In the genomic region with DNA sequence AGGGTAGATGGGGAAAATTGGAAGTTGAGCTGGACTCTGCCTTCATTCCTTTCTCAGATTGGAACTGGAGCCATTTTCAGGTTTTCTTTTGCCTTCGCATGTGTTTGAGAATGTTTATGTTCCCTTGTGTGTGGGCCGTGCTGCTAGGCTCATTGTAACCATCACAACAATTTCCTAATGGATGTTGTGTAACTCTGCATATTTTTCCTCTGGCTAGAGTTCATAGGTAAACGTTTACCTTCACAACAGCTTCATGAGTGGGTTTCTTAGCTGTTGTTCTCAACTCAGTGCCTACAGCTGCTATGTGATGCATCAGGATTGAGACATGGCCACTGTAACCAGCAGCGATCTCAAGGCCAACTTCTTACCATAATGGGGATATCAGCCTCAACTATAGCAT, we compare ENCODE assay signal across 28 mouse cellular contexts. TPM values are rescaled to one million over a fixed set of nuclear protein-coding genes. Genes with fewer than 3 reads are reported as not detected.
DNase-seq lines count a peak whose midpoint lies in the region; ATAC-seq and TF ChIP-seq lines count a peak whose summit lies in the region.
"Had no signal": no experiment of that assay in that cellular context is flagged by ENCODE, and none has a peak within 500 bp of the region (broad histone marks: within the 10 kb centered on the region; RNA-seq: fewer than 3 reads in every experiment).

No protein-coding gene starts in this region.

- WGBS in liver, postnatal 0 days (ENCODE audit: insufficient replicate concordance): 56% methylated on average over 4 of the region's 4 CpGs
- 85% methylated on average over 4 of the region's 4 CpGs for whole genome bisulfite sequencing in liver, embryonic 11.5 days

- H3K4me2 ChIP-seq in liver, postnatal 0 days (ENCODE audit: low read depth, low read length): no peak overlapping the region
- no peak overlapping the region for H3K4me2 ChIP-seq in liver, embryonic 11.5 days
- H3K4me2 ChIP-seq: embryonic facial prominence, embryonic 12.5 days; embryonic facial prominence, embryonic 15.5 days; heart, embryonic 13.5 days; hindbrain, embryonic 14.5 days had no signal

- H3K9me3 ChIP-seq in liver, postnatal 0 days (ENCODE audit: low read length): no peaks in the 10 kb centered on the region
- H3K9me3 ChIP-seq in liver, embryonic 11.5 days (ENCODE audit: control insufficient read depth, low read length): no peaks in the 10 kb centered on the region
- H3K9me3 ChIP-seq: embryonic facial prominence, embryonic 12.5 days; embryonic facial prominence, embryonic 15.5 days; G1E; heart, embryonic 10.5 days; heart, embryonic 13.5 days had no signal

- no peak overlapping the region; the same call in 1 of the 2 replicates for H3K27ac ChIP-seq in liver, postnatal 0 days (ENCODE audit: low read depth)
- H3K27ac ChIP-seq in liver, embryonic 11.5 days (ENCODE audit: low read depth, low read length): no peak overlapping the region
- H3K27ac ChIP-seq: embryonic facial prominence, embryonic 12.5 days; embryonic facial prominence, embryonic 15.5 days; gastrocnemius, adult 2 months; heart, adult 2 months; heart, embryonic 10.5 days; heart, embryonic 13.5 days; hindbrain, embryonic 14.5 days; hindbrain, postnatal 0 days had no signal

- H3K27me3 ChIP-seq in liver, postnatal 0 days (ENCODE audit: insufficient read depth, low read length): no peaks in the 10 kb centered on the region
- no peaks in the 10 kb centered on the region for H3K27me3 ChIP-seq in liver, embryonic 11.5 days (replicated peaks; ENCODE audit: control insufficient read depth, insufficient read depth, low read length)
- H3K27me3 ChIP-seq: CH12.LX; embryonic facial prominence, embryonic 12.5 days; embryonic facial prominence, embryonic 15.5 days; heart, embryonic 13.5 days had no signal

- ATAC-seq in liver, postnatal 0 days: peak; percentile 55
- ATAC-seq in liver, embryonic 11.5 days (replicated peaks; ENCODE audit: low FRiP score): no peak
- ATAC-seq: forebrain, embryonic 14.5 days; forebrain, postnatal 0 days; hindbrain, postnatal 0 days had no signal

- H3K4me1 ChIP-seq in liver, postnatal 0 days (ENCODE audit: insufficient read depth): no peaks in the 10 kb centered on the region
- H3K4me1 ChIP-seq in liver, embryonic 11.5 days (replicated peaks; ENCODE audit: control insufficient read depth, insufficient read depth, low read length): no peaks in the 10 kb centered on the region
- H3K4me1 ChIP-seq: heart, embryonic 10.5 days had no signal

- no peak overlapping the region for H3K4me3 ChIP-seq in liver, postnatal 0 days (ENCODE audit: low read depth, low read length)
- no peak overlapping the region for H3K4me3 ChIP-seq in liver, embryonic 11.5 days (ENCODE audit: low read depth, low read length)
- H3K4me3 ChIP-seq: embryonic facial prominence, embryonic 12.5 days; embryonic facial prominence, embryonic 15.5 days; gastrocnemius, adult 2 months; heart, adult 2 months; heart, embryonic 10.5 days; heart, embryonic 13.5 days had no signal

- TF ChIP-seq EP300 in liver, postnatal 0 days (IDR thresholded peaks at IDR 0.05; ENCODE audit: low read depth): no peak

- no peak for TF ChIP-seq CTCF in liver, postnatal 0 days (IDR thresholded peaks at IDR 0.05; ENCODE audit: low read depth)

- H3K36me3 ChIP-seq in liver, postnatal 0 days (replicated peaks; ENCODE audit: insufficient read depth, low read length): no peaks in the 10 kb centered on the region
- H3K36me3 ChIP-seq in liver, embryonic 11.5 days (ENCODE audit: control insufficient read depth, insufficient read depth, low read length): no peaks in the 10 kb centered on the region

- no peak for DNase-seq in liver, postnatal 0 days
- DNase-seq in liver, embryonic 11.5 days (ENCODE audit: low spot score): no peak
- DNase-seq in lung, postnatal 36 days: peak; percentile 28
- no peak for DNase-seq in lung, postnatal 4 days
- peak; percentile 70 for DNase-seq in gonadal fat pad, adult 2 months (ENCODE audit: low read depth)
- no peak for DNase-seq in spleen, postnatal 36 days (ENCODE audit: low spot score in 2 of 2)
- DNase-seq: adrenal gland, adult 2 months; adrenal gland, postnatal 14 days; B cell, adult 2 months; cerebellum, adult 11 months; cerebellum, adult 2 months; cerebellum, adult 9-11 months; cerebellum, postnatal 25 days; forebrain, postnatal 0 days; gastrocnemius, adult 2 months; gastrocnemius, postnatal 14 days; heart, adult 2 months; heart, postnatal 14 days; heart, postnatal 4 days had no signal

- H3K9ac ChIP-seq in liver, postnatal 0 days (replicated peaks): no peak overlapping the region; the same call in 1 of the 2 replicates
- no peak overlapping the region for H3K9ac ChIP-seq in liver, embryonic 11.5 days (ENCODE audit: low read depth, low read length)
- H3K9ac ChIP-seq: embryonic facial prominence, embryonic 12.5 days; embryonic facial prominence, embryonic 15.5 days; forebrain, postnatal 0 days; heart, embryonic 13.5 days; hindbrain, embryonic 14.5 days had no signal

RNA-seq across cellular contexts. Expression of a gene that starts 15.5 kb away (rescaled TPM):
- 12.1 and 12.2 TPM in 2 replicates for polyA plus RNA-seq in liver, postnatal 0 days (2015; fragmentation: Nextera tagmentation; extraction: Ambion mirVana)
- polyA plus RNA-seq in liver, embryonic 11.5 days (2014; fragmentation: Nextera tagmentation; extraction: Ambion mirVana): 89.0 and 95.1 TPM in 2 replicates
- polyA plus RNA-seq in gonadal fat pad, adult 2 months (2012; rRNA removed): 18.1 and 18.4 TPM in 2 replicates

Comparison
In these comparisons a context has a peak if more than half of its experiments do, and no peak if none do; other contexts are left out.
1. DNase-seq: peak in lung, postnatal 36 days (single experiment) and gonadal fat pad, adult 2 months (single experiment); none in liver, postnatal 0 days (single experiment), liver, embryonic 11.5 days (single experiment), lung, postnatal 4 days (0 of 2) and spleen, postnatal 36 days (0 of 2).